Mouse (Mus musculus) forebrain, embryonic 14.5 days (tissue): Measurements from ENCODE around the gene Sult1c1. TPM values are rescaled to one million over a fixed set of nuclear protein-coding genes. Genes with fewer than 3 reads are reported as not detected.

Experiments used
- polyA plus RNA-seq: library from polyadenylated mRNA; unstranded; fragments of >200 nt; fragmentation: Nextera tagmentation; extraction: Ambion mirVana; gene quantifications from 2 replicates; pipeline ENCODE4 v1.2.1, GENCODE M21; 2014

The Sult1c1 gene
- polyA plus RNA-seq, 1 experiment from 2014 or later, result not detected

Other genes with a start within 250 kb of the Sult1c1 start
- gene Sult1c2, start 144.3 kb downstream of the Sult1c1 start, polyA plus RNA-seq, result not detected in 2 replicates